Mouse (Mus musculus): ENCODE data around the gene Amtn. TPM values are rescaled to one million over a fixed set of nuclear protein-coding genes. Genes with fewer than 3 reads are reported as not detected.

Amtn gene
- polyA plus RNA-seq (2014; fragmentation: Illumina TruSeq; extraction: RNeasy Lipid Tissue Mini Kit (QIAGEN cat#74804); ENCODE audit: insufficient read depth, low read depth, low replicate concordance) = 0.24 TPM

GRCm38 (mm10) chr5:88375808-88376207, at the start of gene Amtn:
Gene Amtn, plus strand, starts transcription at chr5:88376108.

Other genes with a start within 250 kb of the Amtn start
- not detected for gene Gm11115, start 222.0 kb upstream of the Amtn start, polyA plus RNA-seq (2014; fragmentation: Illumina TruSeq; extraction: RNeasy Lipid Tissue Mini Kit (QIAGEN cat#74804); ENCODE audit: insufficient read depth, low read depth, low replicate concordance)
- not detected for gene Gm7714, start 107.2 kb upstream of the Amtn start, polyA plus RNA-seq (2014; fragmentation: Illumina TruSeq; extraction: RNeasy Lipid Tissue Mini Kit (QIAGEN cat#74804); ENCODE audit: insufficient read depth, low read depth, low replicate concordance)
- gene Prol1, start 58.8 kb upstream of the Amtn start, polyA plus RNA-seq (2014; fragmentation: Illumina TruSeq; extraction: RNeasy Lipid Tissue Mini Kit (QIAGEN cat#74804); ENCODE audit: insufficient read depth, low read depth, low replicate concordance) = not detected
- not detected for gene Ambn, start 79.9 kb downstream of the Amtn start, polyA plus RNA-seq (2014; fragmentation: Illumina TruSeq; extraction: RNeasy Lipid Tissue Mini Kit (QIAGEN cat#74804); ENCODE audit: insufficient read depth, low read depth, low replicate concordance)
- not detected for gene Enam, start 111.9 kb downstream of the Amtn start, polyA plus RNA-seq (2014; fragmentation: Illumina TruSeq; extraction: RNeasy Lipid Tissue Mini Kit (QIAGEN cat#74804); ENCODE audit: insufficient read depth, low read depth, low replicate concordance)
- 111 TPM for gene Jchain, start 151.8 kb downstream of the Amtn start, polyA plus RNA-seq (2014; fragmentation: Illumina TruSeq; extraction: RNeasy Lipid Tissue Mini Kit (QIAGEN cat#74804); ENCODE audit: insufficient read depth, low read depth, low replicate concordance)
- 28.3 TPM for gene Utp3, start 178.4 kb downstream of the Amtn start, polyA plus RNA-seq (2014; fragmentation: Illumina TruSeq; extraction: RNeasy Lipid Tissue Mini Kit (QIAGEN cat#74804); ENCODE audit: insufficient read depth, low read depth, low replicate concordance)
- gene Rufy3, start 188.9 kb downstream of the Amtn start, polyA plus RNA-seq (2014; fragmentation: Illumina TruSeq; extraction: RNeasy Lipid Tissue Mini Kit (QIAGEN cat#74804); ENCODE audit: insufficient read depth, low read depth, low replicate concordance) = 5.7 TPM

Data from lung, adult 10 weeks (tissue).